Mouse (Mus musculus) hindbrain, embryonic 11.5 days (tissue): ENCODE measurements around the gene Tmem144. TPM values are rescaled to one million over a fixed set of nuclear protein-coding genes. Genes with fewer than 3 reads are reported as not detected.

Experiments
- ATAC-seq: fragments of 200-750 bp; cut with Nextera tagmentation; 2 replicates; pipeline ENCODE4 v1.8.0; 2017; ENCODE audit warnings: mild to moderate bottlenecking, moderate TSS enrichment, moderate library complexity; ENCODE audit not compliant: low FRiP score
- DNase-seq: peaks from one replicate; pipeline ENCODE4 v3.0.0-alpha.2; 2015; ENCODE audit warnings: low spot score
- H3K27ac ChIP-seq: fragments of 300-500 bp; sonication (generic); 2 replicates; pipeline ENCODE4 v1.5.1; 2014; ENCODE audit warnings: mild to moderate bottlenecking, low read depth, low read length
- H3K27me3 ChIP-seq: fragments of 300-500 bp; sonication (generic); 2 replicates; pipeline ENCODE4 v1.6.1; 2014; ENCODE audit warnings: mild to moderate bottlenecking, low read length, moderate library complexity, mixed read lengths; ENCODE audit not compliant: control insufficient read depth, insufficient read depth
- H3K36me3 ChIP-seq: fragments of 300-500 bp; sonication (generic); 2 replicates; pipeline ENCODE4 v1.6.1; 2014; ENCODE audit warnings: mild to moderate bottlenecking, low read length, moderate library complexity, mixed read lengths; ENCODE audit not compliant: control insufficient read depth, insufficient read depth
- H3K4me1 ChIP-seq: fragments of 300-500 bp; sonication (generic); replicated peaks from 2 replicates; pipeline ENCODE4 v1.6.1; 2014; ENCODE audit warnings: low read length, mixed read lengths; ENCODE audit not compliant: control insufficient read depth, insufficient read depth
- H3K4me2 ChIP-seq: fragments of 300-500 bp; sonication (generic); replicated peaks from 2 replicates; pipeline ENCODE4 v1.6.1; 2014; ENCODE audit warnings: mild to moderate bottlenecking, low read depth, low read length
- H3K4me3 ChIP-seq: fragments of 300-500 bp; sonication (generic); 2 replicates; pipeline ENCODE4 v1.5.1; 2014; ENCODE audit warnings: low read depth, low read length
- H3K9ac ChIP-seq: fragments of 300-500 bp; sonication (generic); 2 replicates; pipeline ENCODE4 v1.6.1; 2014; ENCODE audit warnings: low read depth, low read length
- H3K9me3 ChIP-seq: fragments of 300-500 bp; sonication (generic); 2 replicates; pipeline ENCODE4 v1.6.1; 2016; ENCODE audit warnings: low read length; ENCODE audit not compliant: control insufficient read depth
- WGBS: fragments of 180-500 bp; shearing (Covaris S2); extraction: QIAGEN DNeasy Blood & Tissue Kit; methylation state at CpG from one replicate; pipeline ENCODE4 v1.1.7; 2014; 5-methylcytosine and 5-hydroxymethylcytosine counted together
- polyA plus RNA-seq: library from polyadenylated mRNA; unstranded; fragments of >200 nt; fragmentation: Nextera tagmentation; extraction: Ambion mirVana; gene quantifications from 2 replicates; pipeline ENCODE4 v1.2.1, GENCODE M21; 2014

The Tmem144 gene
- polyA plus RNA-seq, 1 experiment from 2014 or later: 3.1 TPM

- DNase-seq (peak; percentile 5), ATAC-seq (no peak)
- Histone ChIP-seq H3K4me3 (no peak overlapping the region), H3K9ac (no peak overlapping the region), H3K27ac (no peak overlapping the region), H3K27me3 (no peaks in the 10 kb centered on the region), H3K4me2 (no peak overlapping the region), H3K36me3 (no peaks in the 10 kb centered on the region), H3K4me1 (no peaks in the 10 kb centered on the region), H3K9me3 (no peaks in the 10 kb centered on the region)
- 19% methylated on average over 11 of the region's 11 CpGs for WGBS
These were observed 68.2 kb downstream of the Tmem144 start for GRCm38 (mm10) chr3:79784362-79784736.

- WGBS: 65% methylated on average over 10 of the region's 10 CpGs
- ATAC-seq: no peak
- no peaks in the 10 kb centered on the region for H3K9me3 ChIP-seq
- no peak for DNase-seq
- H3K36me3 ChIP-seq: no peaks in the 10 kb centered on the region
- H3K4me1 ChIP-seq: no peaks in the 10 kb centered on the region
- H3K27ac ChIP-seq: no peak overlapping the region
- H3K4me3 ChIP-seq: no peak overlapping the region
- no peaks in the 10 kb centered on the region for H3K27me3 ChIP-seq
- no peak overlapping the region for H3K4me2 ChIP-seq
- no peak overlapping the region for H3K9ac ChIP-seq
These were observed 68.8 kb downstream of the Tmem144 start for GRCm38 (mm10) chr3:79783630-79784361.

GRCm38 (mm10) chr3:79772701-79773100, 79.9 kb downstream of the Tmem144 start:
- ATAC-seq (no peak), DNase-seq (no peak)
- H3K36me3 ChIP-seq: no peaks in the 10 kb centered on the region
- no peak overlapping the region for H3K9ac ChIP-seq
- no peaks in the 10 kb centered on the region for H3K27me3 ChIP-seq
- WGBS: 90% methylated on average over 2 of the region's 2 CpGs
- H3K9me3 ChIP-seq: no peaks in the 10 kb centered on the region
- no peak overlapping the region for H3K4me3 ChIP-seq
- H3K27ac ChIP-seq: no peak overlapping the region
- H3K4me1 ChIP-seq: no peaks in the 10 kb centered on the region
- H3K4me2 ChIP-seq: no peak overlapping the region

Other genes starting within 250 kb of the Tmem144 start
- 23.7 and 26.1 TPM in 2 replicates for gene 4930579G24Rik, start 223.7 kb downstream of the Tmem144 start, polyA plus RNA-seq
- gene Etfdh, start 223.3 kb downstream of the Tmem144 start, polyA plus RNA-seq: 50.3 and 54.5 TPM in 2 replicates
- gene Rxfp1, start 114.9 kb downstream of the Tmem144 start, polyA plus RNA-seq: not detected in 2 replicates
- gene Fam198b, start 31.8 kb upstream of the Tmem144 start, polyA plus RNA-seq: 3.1 and 3.6 TPM in 2 replicates